Mouse (Mus musculus): ENCODE data around the gene Slc35f3.

GRCm38 (mm10) chr8:126256585-126257391 lies 41.6 kb upstream of the Slc35f3 start:
- TF ChIP-seq CTCF (IDR thresholded peaks at IDR 0.05; ENCODE audit: borderline replicate concordance, insufficient read depth, low read length) (no peak), POLR2A (IDR thresholded peaks at IDR 0.05; ENCODE audit: low read depth, low read length) (no peak)

Data from embryonic fibroblast, embryonic 13.5 days (primary cell).